Mouse (Mus musculus) E14TG2a.4 (cell line): ENCODE data around the gene Ralgps1.

ENCODE experiments used
- CTCF ChIP-seq: conservative IDR thresholded peaks from 2 replicates; pipeline ENCODE4 v1.5.1; 2014; ENCODE audit warnings: low read length
- NANOG ChIP-seq: IDR thresholded peaks from 2 replicates; pipeline ENCODE4 v1.6.1; 2014; ENCODE audit warnings: borderline replicate concordance, low read length, mixed read lengths

DNA sequence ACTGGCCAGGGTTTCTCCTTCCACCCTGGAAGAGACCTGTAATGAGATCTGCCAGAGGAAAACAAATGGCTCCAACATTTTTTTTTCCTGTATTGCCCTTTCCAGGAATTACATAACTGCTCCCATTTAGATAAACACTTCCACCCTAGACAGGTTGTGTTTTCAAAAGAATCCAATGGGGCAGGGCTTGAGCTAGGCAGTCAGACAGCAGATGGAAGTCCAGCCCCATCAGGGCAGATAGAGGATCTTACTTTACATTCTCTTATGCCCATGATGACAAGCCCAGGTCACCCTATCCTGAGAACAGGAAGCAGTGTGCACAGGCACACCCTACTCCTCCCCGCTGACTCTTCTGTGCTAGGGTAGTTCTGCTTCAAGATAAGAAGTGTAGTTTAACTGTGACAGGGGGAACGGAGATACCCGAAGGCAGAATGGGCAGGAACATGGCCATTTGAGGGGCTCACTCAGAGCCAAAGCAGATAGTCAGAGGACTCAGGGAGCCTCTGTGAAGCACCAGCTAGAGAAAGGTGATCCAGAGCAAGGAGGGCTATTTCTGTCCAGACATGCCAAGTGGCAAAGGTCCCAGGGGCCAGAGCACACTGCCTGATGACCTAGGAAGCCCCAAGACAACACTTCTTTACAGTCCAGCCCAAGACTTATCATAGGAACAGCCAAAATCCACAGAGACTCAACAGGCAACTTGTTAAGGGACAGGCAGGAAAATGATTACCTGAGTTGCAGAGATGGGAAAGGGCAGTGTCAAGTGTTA lies 114.3 kb downstream of the Ralgps1 start:
- TF ChIP-seq CTCF (no peak), NANOG (no peak)
